8 mouse cellular contexts compared by ENCODE assay signal in the genomic region with DNA sequence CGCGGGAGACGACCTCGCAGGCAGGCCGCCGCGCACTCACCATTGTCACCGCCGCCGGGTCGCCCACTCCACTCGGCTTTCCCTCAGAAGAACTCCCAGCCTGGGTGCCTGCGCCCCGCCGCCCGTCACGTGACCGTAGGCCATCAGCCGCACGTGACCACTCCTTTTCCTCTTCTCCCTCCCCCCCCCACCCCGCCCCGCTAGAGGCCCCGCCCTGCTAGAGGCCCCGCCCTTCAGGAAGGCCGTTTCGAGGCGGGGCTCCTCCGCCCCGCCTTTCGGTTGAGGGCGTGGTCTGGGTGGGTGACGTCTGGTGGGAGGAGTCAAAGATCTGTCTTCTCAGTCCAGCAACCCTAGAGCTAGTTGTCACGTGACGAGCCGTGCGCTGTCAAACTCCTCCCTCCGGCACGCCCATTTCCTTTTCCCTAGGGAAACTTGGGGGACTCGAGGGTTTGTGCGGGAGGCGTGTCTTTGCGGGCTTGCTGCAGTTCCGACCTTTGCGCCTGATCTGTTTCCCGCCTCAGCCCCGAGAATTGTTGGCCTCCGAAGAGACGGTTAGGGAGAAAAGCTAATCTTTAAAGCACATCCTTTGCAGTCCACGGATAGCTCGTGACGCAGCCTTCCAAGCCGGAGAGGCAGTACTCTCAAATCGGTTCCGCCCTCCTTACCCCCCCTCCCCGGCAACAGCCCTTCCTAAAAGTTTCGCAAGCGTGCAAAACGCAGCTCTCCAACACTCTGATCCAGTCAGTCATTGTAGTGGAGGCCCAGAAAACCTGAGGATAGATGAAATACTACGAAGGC. TPM values are rescaled to one million over a fixed set of nuclear protein-coding genes. Genes with fewer than 3 reads are reported as not detected.
A peak's percentile ranks its signal among the peaks of the same experiment; 100 is the strongest.
DNase-seq lines count a peak whose midpoint lies in the region; ATAC-seq and TF ChIP-seq lines count a peak whose summit lies in the region.

A gene (minus strand): TSS at position 188 of the 798 bp plus-strand sequence.

- peak within 1 kb of the TSS; percentile 79 for H3K4me2 ChIP-seq in heart, embryonic 11.5 days
- H3K4me2 ChIP-seq in kidney, embryonic 16.5 days (replicated peaks; ENCODE audit: low read depth, low read length): peak within 1 kb of the TSS; percentile 80
- H3K4me2 ChIP-seq in myocyte (ENCODE audit: low read depth): peak within 1 kb of the TSS; percentile 91

- no peaks in the 10 kb centered on the region for H3K9me3 ChIP-seq in erythroblast, embryonic 14.5 days (ENCODE audit: control insufficient read depth, low read length)
- no peaks in the 10 kb centered on the region for H3K9me3 ChIP-seq in heart, embryonic 11.5 days (replicated peaks; ENCODE audit: control insufficient read depth, low read length)
- H3K9me3 ChIP-seq in kidney, embryonic 16.5 days (ENCODE audit: low read length): no peaks in the 10 kb centered on the region

- H3K9ac ChIP-seq in heart, embryonic 11.5 days (ENCODE audit: low read depth, low read length): peak within 1 kb of the TSS; percentile 91
- peak within 1 kb of the TSS; percentile 81 for H3K9ac ChIP-seq in kidney, embryonic 16.5 days (replicated peaks; ENCODE audit: low read length)
- H3K9ac ChIP-seq in liver, adult 2 months (ENCODE audit: low read depth, low read length): peak within 1 kb of the TSS; percentile 98

- H3K4me1 ChIP-seq in erythroblast, embryonic 14.5 days (ENCODE audit: control insufficient read depth): peaks cover 50% of the 10 kb centered on the region
- H3K4me1 ChIP-seq in heart, embryonic 11.5 days (ENCODE audit: control insufficient read depth, insufficient read depth, low read length): 0 out of 2 replicates have a peak, but pooled peaks cover 6% of the 10 kb centered on the region
- peaks cover 12% of the 10 kb centered on the region for H3K4me1 ChIP-seq in kidney, embryonic 16.5 days (ENCODE audit: insufficient read depth, low read length)
- peaks cover 9% of the 10 kb centered on the region for H3K4me1 ChIP-seq in liver, adult 2 months (ENCODE audit: control insufficient read depth, insufficient read depth, low read length)

- H3K79me2 ChIP-seq in C2C12 (ENCODE audit: control insufficient read depth, insufficient read depth) (peaks cover 47% of the 10 kb centered on the region), myocyte (ENCODE audit: control insufficient read depth, insufficient read depth) (peaks cover 44% of the 10 kb centered on the region)
- peaks cover 21% of the 10 kb centered on the region; the same call in 1 of the 2 replicates for H3K79me2 ChIP-seq in liver, adult 2 months (ENCODE audit: control insufficient read depth, insufficient read depth, low read length)

- peak within 1 kb of the TSS; percentile 81 for H3ac ChIP-seq in C2C12 (ENCODE audit: control insufficient read depth, insufficient read length, low read depth)
- peak within 1 kb of the TSS; percentile 24 for H3ac ChIP-seq in myocyte (ENCODE audit: control insufficient read depth, insufficient read length)

- DNase-seq in brain, embryonic 14.5 days (ENCODE audit: low read depth): peak; percentile 99
- DNase-seq in liver, adult 2 months (ENCODE audit: extremely low read depth, low read depth, low spot score): peak; percentile 98
- peak; percentile 99 for DNase-seq in splenic B cell, adult 2 months (ENCODE audit: low read depth, low spot score)

- peak within 1 kb of the TSS; percentile 94 for H3K4me3 ChIP-seq in C2C12 (ENCODE audit: insufficient read depth, poor library complexity, severe bottlenecking)
- peak within 1 kb of the TSS; percentile 74 for H3K4me3 ChIP-seq in erythroblast, embryonic 14.5 days (replicated peaks)
- H3K4me3 ChIP-seq in heart, embryonic 11.5 days (ENCODE audit: low read depth, low read length): peak within 1 kb of the TSS; percentile 92
- peak within 1 kb of the TSS; percentile 83 for H3K4me3 ChIP-seq in kidney, embryonic 16.5 days (ENCODE audit: low read length)
- H3K4me3 ChIP-seq in liver, adult 2 months (ENCODE audit: insufficient read depth, low read depth, low read length): peak within 1 kb of the TSS; percentile 99
- H3K4me3 ChIP-seq in myocyte: peak within 1 kb of the TSS; percentile 70

- peak within 1 kb of the TSS; percentile 79 for H3K27ac ChIP-seq in heart, embryonic 11.5 days (ENCODE audit: low read depth, low read length)
- peak within 1 kb of the TSS; percentile 76 for H3K27ac ChIP-seq in kidney, embryonic 16.5 days (ENCODE audit: low read length)
- peak within 1 kb of the TSS; percentile 97 for H3K27ac ChIP-seq in liver, adult 2 months (replicated peaks; ENCODE audit: insufficient read depth, low read depth, low read length)

- no peak for TF ChIP-seq CTCF in C2C12 (IDR thresholded peaks at IDR 0.05; ENCODE audit: control insufficient read depth, insufficient read depth, insufficient read length)
- TF ChIP-seq CTCF in brain, embryonic 14.5 days (IDR thresholded peaks at IDR 0.05; ENCODE audit: borderline replicate concordance, extremely low read depth, insufficient read depth, insufficient read length): no peak
- TF ChIP-seq CTCF in liver, adult 2 months (IDR thresholded peaks at IDR 0.05; ENCODE audit: low read depth, low read length): no peak

- ATAC-seq in heart, embryonic 11.5 days (replicated peaks; ENCODE audit: insufficient number of reproducible peaks, low FRiP score, low TSS enrichment): peak; percentile 88
- peak; percentile 93 for ATAC-seq in kidney, embryonic 16.5 days (ENCODE audit: low FRiP score, low TSS enrichment)

- peak; percentile 85; the same call in 1 of the 2 replicates for TF ChIP-seq POLR2A in brain, embryonic 14.5 days (IDR thresholded peaks at IDR 0.05; ENCODE audit: borderline replicate concordance, extremely low read depth, insufficient read depth, insufficient read length, poor library complexity, severe bottlenecking)
- TF ChIP-seq POLR2A in liver, adult 2 months (IDR thresholded peaks at IDR 0.05; ENCODE audit: extremely low read depth, insufficient read depth, low read length): peak; percentile 75; the same call in 1 of the 2 replicates
- TF ChIP-seq POLR2A in myocyte (IDR thresholded peaks at IDR 0.05; ENCODE audit: insufficient read length, low read depth): peak; percentile 83

- H3K27me3 ChIP-seq in C2C12 (ENCODE audit: control insufficient read depth, insufficient read depth, insufficient read length) (no peaks in the 10 kb centered on the region), myocyte (ENCODE audit: control insufficient read depth, insufficient read depth, insufficient read length) (no peaks in the 10 kb centered on the region)
- no peaks in the 10 kb centered on the region for H3K27me3 ChIP-seq in erythroblast, embryonic 14.5 days (ENCODE audit: control insufficient read depth)
- no peaks in the 10 kb centered on the region for H3K27me3 ChIP-seq in heart, embryonic 11.5 days (ENCODE audit: control insufficient read depth, insufficient read depth, low read length)
- no peaks in the 10 kb centered on the region for H3K27me3 ChIP-seq in kidney, embryonic 16.5 days (ENCODE audit: insufficient read depth, low read length)
- no peaks in the 10 kb centered on the region for H3K27me3 ChIP-seq in liver, adult 2 months (ENCODE audit: control insufficient read depth, insufficient read depth, low read length)
- no peaks in the 10 kb centered on the region for H3K27me3 ChIP-seq in splenic B cell, adult 2 months (ENCODE audit: control insufficient read depth, insufficient read depth, low read length, poor library complexity, severe bottlenecking)

- peaks cover 5% of the 10 kb centered on the region for H3K36me3 ChIP-seq in C2C12 (ENCODE audit: control insufficient read depth, insufficient read depth)
- peaks cover 4% of the 10 kb centered on the region for H3K36me3 ChIP-seq in erythroblast, embryonic 14.5 days (ENCODE audit: control insufficient read depth)
- no peaks in the 10 kb centered on the region for H3K36me3 ChIP-seq in heart, embryonic 11.5 days (ENCODE audit: control insufficient read depth, insufficient read depth, low read length)
- no peaks in the 10 kb centered on the region for H3K36me3 ChIP-seq in kidney, embryonic 16.5 days (ENCODE audit: insufficient read depth, low read length)
- H3K36me3 ChIP-seq in liver, adult 2 months (ENCODE audit: control insufficient read depth, insufficient read depth, low read length): no peaks in the 10 kb centered on the region
- H3K36me3 ChIP-seq in myocyte (ENCODE audit: control insufficient read depth, insufficient read depth): no peaks in the 10 kb centered on the region
- H3K36me3 ChIP-seq in splenic B cell, adult 2 months (ENCODE audit: control insufficient read depth, insufficient read depth, low read length, poor library complexity, severe bottlenecking): 0 out of 2 replicates have a peak, but pooled peaks cover 4% of the 10 kb centered on the region

- peaks cover 40% of the 10 kb centered on the region for H3K79me3 ChIP-seq in C2C12 (ENCODE audit: low read depth)

- under 1% methylated on average over 50 of the region's 59 CpGs for WGBS in heart, embryonic 11.5 days (ENCODE audit: insufficient replicate concordance)
- under 1% methylated on average over 50 of the region's 59 CpGs for WGBS in kidney, embryonic 16.5 days
- under 1% methylated on average over 59 of the region's 59 CpGs for WGBS in liver, adult 2 months

TF ChIP-seq in C2C12, 6 proteins besides CTCF, POLR2A, EP300 and RAD21 (continues in another document):
- TF ChIP-seq FOSL1 (IDR thresholded peaks at IDR 0.05; ENCODE audit: insufficient read depth, low read length, poor library complexity, severe bottlenecking) (no peak), USF1 (IDR thresholded peaks at IDR 0.05; ENCODE audit: low read depth) (peak; percentile 96), MAX (IDR thresholded peaks at IDR 0.05) (peak; percentile 16), CEBPB (IDR thresholded peaks at IDR 0.05; ENCODE audit: low read depth) (peak; percentile 87), MYOG (IDR thresholded peaks at IDR 0.05; ENCODE audit: control insufficient read depth, extremely low read depth, insufficient read length) (no peak)

TF ChIP-seq in myocyte, 11 proteins besides CTCF, POLR2A, EP300 and RAD21 (continues in another document):
- TF ChIP-seq REST (IDR thresholded peaks at IDR 0.05; ENCODE audit: insufficient read depth, insufficient read length) (no peak), MYOD1 (IDR thresholded peaks at IDR 0.05; ENCODE audit: control insufficient read depth in 1 of 3, insufficient read length in 2 of 3, low read depth in 2 of 3) (peak in 1 of 3 experiments; percentile 0), E2F4 (IDR thresholded peaks at IDR 0.05; ENCODE audit: insufficient read depth) (no peak), CEBPB (IDR thresholded peaks at IDR 0.05; ENCODE audit: insufficient read depth, poor library complexity, severe bottlenecking) (peak; percentile 84), TCF3 (IDR thresholded peaks at IDR 0.05; ENCODE audit: insufficient read length, low read depth) (no peak), POLR2AphosphoS2 (IDR thresholded peaks at IDR 0.05; ENCODE audit: insufficient read length, low read depth) (peak; percentile 82)

RNA-seq across cellular contexts. Expression of the gene that starts here (rescaled TPM):
- polyA plus RNA-seq in C2C12 (2012; fragmentation: generic; extraction: Trizol) (22.7 TPM), myocyte (2012; fragmentation: generic; extraction: Trizol) (25.6 TPM)
- polyA plus RNA-seq in brain, embryonic 14.5 days (2012; rRNA removed): 24.6 and 28.0 TPM in 2 replicates
- polyA plus RNA-seq in erythroblast, embryonic 14.5 days (2012): 1.4 and 1.5 TPM in 2 replicates
- polyA plus RNA-seq in heart, embryonic 11.5 days (2014; fragmentation: Nextera tagmentation; extraction: Ambion mirVana): 72.8 and 84.5 TPM in 2 replicates
- polyA plus RNA-seq in kidney, embryonic 16.5 days (2015; fragmentation: Nextera tagmentation; extraction: Ambion mirVana): 84.6 and 88.6 TPM in 2 replicates
- total RNA-seq in liver, adult 2 months (2014; rRNA removed): 34.1 and 39.7 TPM in 2 replicates
- polyA plus RNA-seq in liver, adult 2 months (2012; rRNA removed): 7.2 and 7.7 TPM in 2 replicates

Comparison
In these comparisons a context has a peak if more than half of its experiments do, and no peak if none do; other contexts are left out.
1. Peak in every context shown above with its lines: DNase-seq, ATAC-seq, H3K4me3 ChIP-seq and H3K27ac ChIP-seq.